Mouse (Mus musculus): ENCODE data around the gene Rln1.

DNA sequence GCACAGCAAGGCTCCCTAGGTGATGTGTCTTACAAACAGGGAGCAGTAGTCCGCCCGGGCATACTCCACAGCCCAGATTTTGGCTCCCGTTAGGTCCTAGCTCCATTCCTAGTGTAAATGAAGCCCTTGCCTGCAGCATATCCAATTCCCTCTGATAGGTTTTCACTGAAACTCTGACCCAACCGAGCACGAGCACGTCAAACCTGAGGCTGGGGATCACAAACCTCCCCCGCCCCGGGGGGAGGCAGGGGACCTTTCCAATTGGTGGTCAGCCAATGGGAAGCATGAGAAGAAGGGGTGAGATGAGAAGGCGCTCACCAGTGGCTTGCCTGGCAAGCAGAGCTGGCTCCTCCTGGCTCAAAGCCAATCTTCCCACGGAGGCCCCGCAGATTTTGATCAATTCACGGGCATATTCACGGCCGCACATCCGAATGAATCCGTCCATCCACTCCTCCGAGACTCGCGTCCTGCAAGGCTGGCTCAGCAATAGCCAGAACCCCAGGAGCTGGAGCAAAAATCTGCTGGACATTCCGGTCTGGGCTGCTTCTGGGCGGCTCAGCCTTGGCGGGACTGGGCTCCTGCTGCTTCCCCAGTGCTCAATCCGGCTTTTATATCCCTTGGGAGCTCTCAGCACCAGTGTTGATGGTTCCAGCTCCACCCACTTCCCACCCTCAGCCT lies at the start of gene Rln1:
- no peak for TF ChIP-seq CTCF (conservative IDR thresholded peaks at IDR 0.05; ENCODE audit: insufficient read depth, insufficient read length, low read depth, low read length)
- no peak for TF ChIP-seq POLR2A (IDR thresholded peaks at IDR 0.05; ENCODE audit: low read depth, low read length)
